Mouse (Mus musculus): Measurements from ENCODE around the gene Pigb. TPM values are rescaled to one million over a fixed set of nuclear protein-coding genes. Genes with fewer than 3 reads are reported as not detected.

The Pigb gene
- total and polyA plus RNA-seq, 3 experiments: 3.8 to 15.9 (median 5.7) TPM

DNA sequence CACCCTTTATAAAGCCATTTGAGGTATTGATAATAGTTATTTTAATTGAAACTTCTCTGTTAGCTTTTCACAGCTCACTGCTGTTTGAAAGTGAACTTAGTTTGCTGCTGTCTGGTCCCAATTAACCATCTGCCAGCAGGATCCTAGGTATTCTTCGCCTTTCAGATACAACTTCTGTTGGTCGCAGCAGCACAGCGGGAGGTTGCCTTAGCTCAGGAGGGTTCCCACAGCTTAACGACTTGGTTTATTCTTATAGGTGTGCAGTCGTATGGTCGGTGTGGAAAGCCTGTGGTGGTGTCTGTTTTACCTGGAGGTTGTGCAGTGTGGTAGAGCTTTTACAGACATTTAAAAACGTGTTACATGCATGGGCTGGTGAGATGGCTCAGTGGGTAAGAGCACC, 43.4 kb downstream of the Pigb start:
- H3K4me2 ChIP-seq (ENCODE audit: insufficient read depth, low read depth, poor library complexity, severe bottlenecking): no peak overlapping the region
- no peaks in the 10 kb centered on the region for H3K36me3 ChIP-seq (replicated peaks in 1 of 2; ENCODE audit: control insufficient read depth in 1 of 2, insufficient read depth in 1 of 2, low read length in 1 of 2)
- H3K27me3 ChIP-seq (replicated peaks): no peaks in the 10 kb centered on the region
- no peaks in the 10 kb centered on the region for H3K9me3 ChIP-seq (replicated peaks; ENCODE audit: low read length)
- H3K27ac ChIP-seq (ENCODE audit: insufficient read depth, low read depth): no peak overlapping the region
- dilution Hi-C loops (cut with MboI; ENCODE audit: extremely low pct_ligation_motif_present, extremely low pct_unique_long_range_greater_than_20kb, low sequenced_read_pairs) (no loop called here), in situ Hi-C loops (cut with MboI; ENCODE audit: low pct_ligation_motif_present, low pct_unique_long_range_greater_than_20kb, low sequenced_read_pairs) (no loop called here)
- H3K4me3 ChIP-seq (replicated peaks in 1 of 3; ENCODE audit: low read depth in 2 of 3, low read length in 2 of 3, poor library complexity in 1 of 3): no peak overlapping the region
- TF ChIP-seq NRF1 (IDR thresholded peaks at IDR 0.05; ENCODE audit: low read depth, low read length) (no peak), MAX (IDR thresholded peaks at IDR 0.05; ENCODE audit: low read length) (no peak), CHD2 (IDR thresholded peaks at IDR 0.05; ENCODE audit: low read length) (no peak), EP300 (IDR thresholded peaks at IDR 0.05; ENCODE audit: low read length) (no peak), UBTF (IDR thresholded peaks at IDR 0.05; ENCODE audit: low read depth, low read length) (no peak), RCOR1 (conservative IDR thresholded peaks at IDR 0.05; ENCODE audit: low read depth, low read length) (no peak), ZNF384 (IDR thresholded peaks at IDR 0.05; ENCODE audit: low read depth, low read length) (no peak), MYC (IDR thresholded peaks at IDR 0.05; ENCODE audit: low read depth, low read length) (no peak), ZMIZ1 (IDR thresholded peaks at IDR 0.05; ENCODE audit: low read depth, low read length) (no peak)
- no peaks in the 10 kb centered on the region; the same call in 1 of the 2 replicates for H3K79me2 ChIP-seq (replicated peaks; ENCODE audit: control insufficient read depth, extremely low read depth, insufficient read depth, poor library complexity, severe bottlenecking)
- DNase-seq (ENCODE audit: extremely low read depth): no peak
- H3K9ac ChIP-seq (ENCODE audit: insufficient read depth, low read depth): no peak overlapping the region
- no peaks in the 10 kb centered on the region for H3K4me1 ChIP-seq (ENCODE audit: control insufficient read depth in 1 of 2, insufficient read depth in 2 of 2)

DNA sequence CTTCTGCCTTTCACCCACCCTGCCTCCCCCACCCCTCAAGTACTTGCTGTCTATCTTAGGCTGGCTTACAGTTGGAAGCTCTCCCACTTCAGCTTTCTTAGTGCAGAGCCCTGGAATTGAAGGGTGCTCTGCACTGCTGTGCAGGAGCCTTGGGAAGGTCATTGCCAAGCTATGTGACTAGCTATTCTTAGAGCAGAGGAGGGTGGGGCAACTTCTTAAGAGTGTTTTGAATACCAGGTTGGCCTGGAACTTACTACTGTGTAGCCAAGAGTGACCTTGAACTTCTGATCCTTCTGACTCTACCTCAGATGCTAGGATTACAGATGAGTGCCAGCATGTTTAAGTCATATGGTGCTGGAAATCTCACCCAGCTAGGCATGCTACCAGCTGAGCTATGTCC, 44.0 kb downstream of the Pigb start:
- in situ Hi-C loops (cut with MboI; ENCODE audit: low pct_ligation_motif_present, low pct_unique_long_range_greater_than_20kb, low sequenced_read_pairs): no loop called here
- no peak for DNase-seq (ENCODE audit: extremely low read depth)
- H3K4me1 ChIP-seq (ENCODE audit: control insufficient read depth in 1 of 2, insufficient read depth in 2 of 2): no peaks in the 10 kb centered on the region
- H3K4me3 ChIP-seq (replicated peaks in 1 of 3; ENCODE audit: low read depth in 2 of 3, low read length in 2 of 3, poor library complexity in 1 of 3): no peak overlapping the region
- no peaks in the 10 kb centered on the region for H3K36me3 ChIP-seq (replicated peaks in 1 of 2; ENCODE audit: control insufficient read depth in 1 of 2, insufficient read depth in 1 of 2, low read length in 1 of 2)
- H3K79me2 ChIP-seq (replicated peaks; ENCODE audit: control insufficient read depth, extremely low read depth, insufficient read depth, poor library complexity, severe bottlenecking): no peaks in the 10 kb centered on the region; the same call in 1 of the 2 replicates
- H3K27me3 ChIP-seq (replicated peaks): no peaks in the 10 kb centered on the region
- dilution Hi-C loops (cut with MboI; ENCODE audit: extremely low pct_ligation_motif_present, extremely low pct_unique_long_range_greater_than_20kb, low sequenced_read_pairs): no loop called here
- TF ChIP-seq MAZ (IDR thresholded peaks at IDR 0.05; ENCODE audit: low read depth, low read length) (no peak), ZKSCAN1 (IDR thresholded peaks at IDR 0.05; ENCODE audit: borderline replicate concordance, low read depth, low read length) (no peak), JUN (IDR thresholded peaks at IDR 0.05; ENCODE audit: insufficient read depth, low read depth, low read length) (no peak), SMC3 (IDR thresholded peaks at IDR 0.05; ENCODE audit: low read depth, low read length) (no peak), CTCF (conservative IDR thresholded peaks at IDR 0.05 in 1 of 2, IDR thresholded peaks at IDR 0.05 in 1 of 2; ENCODE audit: low read depth in 2 of 2, low read length in 2 of 2) (no peak), ZC3H11A (IDR thresholded peaks at IDR 0.05; ENCODE audit: low read depth, low read length) (no peak), JUND (conservative IDR thresholded peaks at IDR 0.05; ENCODE audit: low read depth, low read length) (no peak), ZNF384 (IDR thresholded peaks at IDR 0.05; ENCODE audit: low read depth, low read length) (no peak), POLR2A (IDR thresholded peaks at IDR 0.05; ENCODE audit: low read depth, low read length) (no peak)
- H3K4me2 ChIP-seq (ENCODE audit: insufficient read depth, low read depth, poor library complexity, severe bottlenecking): no peak overlapping the region
- no peak overlapping the region for H3K9ac ChIP-seq (ENCODE audit: insufficient read depth, low read depth)
- no peaks in the 10 kb centered on the region for H3K9me3 ChIP-seq (replicated peaks; ENCODE audit: low read length)
- H3K27ac ChIP-seq (ENCODE audit: insufficient read depth, low read depth): no peak overlapping the region
